Mouse (Mus musculus) ovary, postnatal 14 days (tissue): Measurements from ENCODE around the gene Pdyn.

Source experiments
- DNase-seq: peaks from one replicate; pipeline ENCODE4 v3.0.0; 2022; ENCODE audit warnings: low spot score

The Pdyn gene

GRCm38 (mm10) chr2:129699484-129700158, at the start of gene Pdyn:
Pdyn (minus strand) TSS chr2:129699844.
- no peak for DNase-seq

GRCm38 (mm10) chr2:129742016-129742415, 42.4 kb upstream of the Pdyn start:
- no peak for DNase-seq

- DNase-seq, result no peak
These were observed 40.9 kb upstream of the Pdyn start for GRCm38 (mm10) chr2:129740515-129740914.

GRCm38 (mm10) chr2:129734031-129734430, 34.4 kb upstream of the Pdyn start:
- no peak for DNase-seq

GRCm38 (mm10) chr2:129729681-129730080, 30.0 kb upstream of the Pdyn start:
- no peak for DNase-seq

GRCm38 (mm10) chr2:129715671-129716070, 16.0 kb upstream of the Pdyn start:
- DNase-seq, result peak; percentile 67

- no peak for DNase-seq
These were observed 13.4 kb upstream of the Pdyn start for GRCm38 (mm10) chr2:129713026-129713544.

- DNase-seq, result peak; percentile 25
These were observed 3.6 kb downstream of the Pdyn start for GRCm38 (mm10) chr2:129696059-129696458.

GRCm38 (mm10) chr2:129694303-129694702, 5.3 kb downstream of the Pdyn start:
- DNase-seq, result no peak

- DNase-seq, result no peak
These were observed 7.0 kb downstream of the Pdyn start for GRCm38 (mm10) chr2:129692694-129693093.

- DNase-seq, result no peak
These were observed 9.9 kb downstream of the Pdyn start for GRCm38 (mm10) chr2:129689694-129690093.

- DNase-seq, result no peak
These were observed 11.5 kb downstream of the Pdyn start for GRCm38 (mm10) chr2:129688036-129688625.

GRCm38 (mm10) chr2:129686908-129687307, 12.7 kb downstream of the Pdyn start:
- DNase-seq, result no peak

GRCm38 (mm10) chr2:129684014-129684413, 15.6 kb downstream of the Pdyn start:
- DNase-seq, result no peak

- DNase-seq, result no peak
These were observed 19.4 kb downstream of the Pdyn start for GRCm38 (mm10) chr2:129680236-129680635.

GRCm38 (mm10) chr2:129679066-129679465, 20.6 kb downstream of the Pdyn start:
- no peak for DNase-seq

GRCm38 (mm10) chr2:129677664-129678063, 22.0 kb downstream of the Pdyn start:
- no peak for DNase-seq

GRCm38 (mm10) chr2:129674935-129675634, 24.6 kb downstream of the Pdyn start:
- peak; percentile 77 for DNase-seq

GRCm38 (mm10) chr2:129671911-129672310, 27.7 kb downstream of the Pdyn start:
- DNase-seq, result no peak

- DNase-seq, result no peak
These were observed 37.2 kb downstream of the Pdyn start for GRCm38 (mm10) chr2:129662484-129662883.

- DNase-seq, result peak; percentile 15
These were observed 39.6 kb downstream of the Pdyn start for GRCm38 (mm10) chr2:129660020-129660419.

- DNase-seq, result no peak
These were observed 40.8 kb downstream of the Pdyn start for GRCm38 (mm10) chr2:129658796-129659195.

- no peak for DNase-seq
These were observed 44.6 kb downstream of the Pdyn start for GRCm38 (mm10) chr2:129655033-129655432.
